Mouse (Mus musculus) CH12.LX (cell line): ENCODE results near the gene Bfsp2. TPM values are rescaled to one million over a fixed set of nuclear protein-coding genes. Genes with fewer than 3 reads are reported as not detected.

Experiments used
- DNase-seq: peaks from one replicate; pipeline ENCODE4 v3.0.0-alpha.2; 2013; ENCODE audit errors: extremely low read depth
- H3K27ac ChIP-seq: 2 replicates; pipeline ENCODE4 v1.5.1; 2012; ENCODE audit warnings: low read depth, mild to moderate bottlenecking, control low read depth, moderate library complexity; ENCODE audit not compliant: insufficient read depth
- H3K27me3 ChIP-seq: replicated peaks from 2 replicates; pipeline ENCODE3; 2012; ENCODE audit warnings: inconsistent platforms
- H3K36me3 ChIP-seq, 2 experiments: replicated peaks in 1 of 2; 2 replicates each; pipeline versions ENCODE3 to v1.6.1; 2012; ENCODE audit warnings: inconsistent platforms in 1 of 2, low read length in 1 of 2, mild to moderate bottlenecking in 1 of 2, mixed read lengths in 1 of 2, moderate library complexity in 1 of 2; ENCODE audit not compliant: control insufficient read depth in 1 of 2, insufficient read depth in 1 of 2
- H3K4me1 ChIP-seq, 2 experiments: 2 replicates each; pipeline ENCODE4 v1.6.1; 2012; ENCODE audit warnings: inconsistent platforms in 1 of 2, moderate library complexity in 1 of 2; ENCODE audit not compliant: insufficient read depth in 2 of 2, control insufficient read depth in 1 of 2
- H3K4me2 ChIP-seq: 2 replicates; pipeline ENCODE4 v1.6.1; 2012; ENCODE audit warnings: low read depth, mild to moderate bottlenecking, control low read depth; ENCODE audit not compliant: poor library complexity, insufficient read depth, severe bottlenecking
- H3K4me3 ChIP-seq, 3 experiments: fragments of 150-350 bp in 1 of 3; sonication (generic) in 1 of 3; replicated peaks in 1 of 3; 2 replicates each; pipeline versions ENCODE3 to v1.5.1; 2011 to 2012; ENCODE audit warnings: low read depth in 2 of 3, low read length in 2 of 3, mild to moderate bottlenecking in 2 of 3, moderate library complexity in 2 of 3, control low read depth in 1 of 3, improper control_type of control experiment in 1 of 3, inconsistent platforms in 1 of 3, mixed read lengths in 1 of 3; ENCODE audit not compliant: poor library complexity in 1 of 3
- H3K79me2 ChIP-seq: replicated peaks from 2 replicates; pipeline ENCODE4 v1.6.1; 2012; ENCODE audit warnings: mild to moderate bottlenecking, moderate library complexity; ENCODE audit not compliant: control insufficient read depth, poor library complexity, insufficient read depth, severe bottlenecking; ENCODE audit errors: extremely low read depth
- H3K9ac ChIP-seq: 2 replicates; pipeline ENCODE4 v1.6.1; 2012; ENCODE audit warnings: low read depth, mild to moderate bottlenecking, control low read depth, moderate library complexity; ENCODE audit not compliant: insufficient read depth
- H3K9me3 ChIP-seq: replicated peaks from 2 replicates; pipeline ENCODE3; 2012; ENCODE audit warnings: low read length, inconsistent platforms, mixed read lengths
- BHLHE40 ChIP-seq: IDR thresholded peaks from 2 replicates; pipeline ENCODE4 v1.6.1; 2011; ENCODE audit warnings: mild to moderate bottlenecking, low read depth, low read length, improper control_type of control experiment
- E2F4 ChIP-seq: IDR thresholded peaks from 2 replicates; pipeline ENCODE4 v1.6.1; 2011; ENCODE audit warnings: low read depth, low read length, improper control_type of control experiment; ENCODE audit not compliant: insufficient replicate concordance
- ELF1 ChIP-seq: IDR thresholded peaks from 2 replicates; pipeline ENCODE4 v1.6.1; 2014; ENCODE audit warnings: low read depth, mild to moderate bottlenecking, inconsistent platforms, low read length, improper control_type of control experiment
- EP300 ChIP-seq: IDR thresholded peaks from 2 replicates; pipeline ENCODE4 v1.6.1; 2011; ENCODE audit warnings: low read length, improper control_type of control experiment
- ETS1 ChIP-seq: conservative IDR thresholded peaks from 2 replicates; pipeline ENCODE4 v1.6.1; 2012; ENCODE audit warnings: low read depth, mild to moderate bottlenecking, inconsistent platforms, low read length, improper control_type of control experiment, moderate library complexity
- GABPA ChIP-seq: IDR thresholded peaks from 2 replicates; pipeline ENCODE4 v1.6.1; 2012; ENCODE audit warnings: low read depth, low read length, improper control_type of control experiment, inconsistent platforms; ENCODE audit not compliant: insufficient replicate concordance
- HCFC1 ChIP-seq: IDR thresholded peaks from 2 replicates; pipeline ENCODE4 v1.6.1; 2012; ENCODE audit warnings: low read depth, mild to moderate bottlenecking, inconsistent platforms, low read length, improper control_type of control experiment
- IRF4 ChIP-seq: IDR thresholded peaks from 2 replicates; pipeline ENCODE4 v1.6.1; 2014; ENCODE audit warnings: low read depth, mild to moderate bottlenecking, inconsistent platforms, low read length, improper control_type of control experiment
- JUN ChIP-seq: IDR thresholded peaks from 2 replicates; pipeline ENCODE4 v1.6.1; 2011; ENCODE audit warnings: low read depth, mild to moderate bottlenecking, low read length, improper control_type of control experiment, moderate library complexity; ENCODE audit not compliant: insufficient read depth
- KAT2A ChIP-seq: IDR thresholded peaks from 2 replicates; pipeline ENCODE4 v1.6.1; 2012; ENCODE audit warnings: low read length, improper control_type of control experiment, inconsistent platforms; ENCODE audit not compliant: insufficient replicate concordance
- MEF2A ChIP-seq: IDR thresholded peaks from 2 replicates; pipeline ENCODE4 v1.6.1; 2014; ENCODE audit warnings: low read depth, mild to moderate bottlenecking, inconsistent platforms, low read length, improper control_type of control experiment, borderline replicate concordance
- MXI1 ChIP-seq: IDR thresholded peaks from 2 replicates; pipeline ENCODE4 v1.6.1; 2011; ENCODE audit warnings: mild to moderate bottlenecking, low read depth, low read length, improper control_type of control experiment
- MYC ChIP-seq: IDR thresholded peaks from 2 replicates; pipeline ENCODE4 v1.6.1; 2011; ENCODE audit warnings: low read depth, mild to moderate bottlenecking, improper control_type of control experiment, low read length
- NELFE ChIP-seq: IDR thresholded peaks from 2 replicates; pipeline ENCODE4 v1.6.1; 2011; ENCODE audit warnings: low read depth, low read length, improper control_type of control experiment
- NRF1 ChIP-seq: IDR thresholded peaks from 2 replicates; pipeline ENCODE4 v1.6.1; 2014; ENCODE audit warnings: low read depth, mild to moderate bottlenecking, inconsistent platforms, low read length, improper control_type of control experiment, moderate library complexity
- PAX5 ChIP-seq: IDR thresholded peaks from 2 replicates; pipeline ENCODE4 v1.6.1; 2012; ENCODE audit warnings: low read length, inconsistent platforms, mixed read lengths
- POLR2AphosphoS2 ChIP-seq: IDR thresholded peaks from 2 replicates; pipeline ENCODE4 v1.6.1; 2011; ENCODE audit warnings: low read depth, low read length, improper control_type of control experiment
- RAD21 ChIP-seq: IDR thresholded peaks from 2 replicates; pipeline ENCODE4 v1.6.1; 2011; ENCODE audit warnings: low read depth, mild to moderate bottlenecking, low read length, improper control_type of control experiment, moderate library complexity
- SMC3 ChIP-seq: IDR thresholded peaks from 2 replicates; pipeline ENCODE4 v1.6.1; 2011; ENCODE audit warnings: low read depth, low read length, improper control_type of control experiment
- TCF12 ChIP-seq: IDR thresholded peaks from 2 replicates; pipeline ENCODE4 v1.6.1; 2014; ENCODE audit warnings: low read depth, mild to moderate bottlenecking, inconsistent platforms, low read length, improper control_type of control experiment
- UBTF ChIP-seq: IDR thresholded peaks from 2 replicates; pipeline ENCODE4 v1.6.1; 2012; ENCODE audit warnings: low read depth, mild to moderate bottlenecking, inconsistent platforms, low read length, improper control_type of control experiment, moderate library complexity
- ZC3H11A ChIP-seq: IDR thresholded peaks from 2 replicates; pipeline ENCODE4 v1.6.1; 2012; ENCODE audit warnings: low read depth, mild to moderate bottlenecking, inconsistent platforms, low read length, improper control_type of control experiment
- ZKSCAN1 ChIP-seq: IDR thresholded peaks from 2 replicates; pipeline ENCODE4 v1.6.1; 2012; ENCODE audit warnings: low read depth, inconsistent platforms, low read length, improper control_type of control experiment, borderline replicate concordance
- ZMIZ1 ChIP-seq: IDR thresholded peaks from 2 replicates; pipeline ENCODE4 v1.6.1; 2012; ENCODE audit warnings: low read depth, mild to moderate bottlenecking, inconsistent platforms, low read length, improper control_type of control experiment
- ZNF384 ChIP-seq: IDR thresholded peaks from 2 replicates; pipeline ENCODE4 v1.6.1; 2012; ENCODE audit warnings: low read depth, low read length, improper control_type of control experiment, inconsistent platforms
- dilution Hi-C: fragments of 300-500 bp; cut with MboI; formaldehyde crosslinking; loops from 2 replicates; pipeline ENCODE4 v1.14.3; 2020; ENCODE audit warnings: low sequenced_read_pairs; ENCODE audit not compliant: extremely low pct_unique_long_range_greater_than_20kb, extremely low pct_ligation_motif_present
- in situ Hi-C: fragments of 300-500 bp; cut with MboI; formaldehyde crosslinking; loops from 3 replicates; pipeline ENCODE4 v1.14.3; 2019; ENCODE audit warnings: low sequenced_read_pairs, low pct_ligation_motif_present, low pct_unique_long_range_greater_than_20kb, mixed read lengths
- polyA plus RNA-seq: library from polyadenylated mRNA; unstranded; fragments of >175 nt; gene quantifications from 2 replicates; pipeline ENCODE4 v1.2.1, GENCODE M21; 2012; ENCODE audit warnings: low read depth; ENCODE audit not compliant: insufficient read length
- total RNA-seq, 2 experiments: library from RNA; depleted of rRNA; stranded (reverse); fragments of 300-350 nt in 1 of 2; fragments of >200 nt in 1 of 2; gene quantifications; 2 replicates each; pipeline ENCODE4 v1.2.3; 2012 to 2014

Gene Bfsp2
- total and polyA plus RNA-seq, 3 experiments, result 0.64 to 4.8 (median 3.4) TPM

- Histone ChIP-seq H3K4me1 (peaks cover 0 to 21% of the 10 kb centered on the region in 2 experiments; a peak in 2 of 4 replicates), H3K36me3 (peaks cover 0 to 13% of the 10 kb centered on the region in 2 experiments)
- no peak for TF ChIP-seq RAD21
Observed at GRCm38 (mm10) chr9:103440597-103440996, 39.6 kb downstream of the Bfsp2 start.

DNA sequence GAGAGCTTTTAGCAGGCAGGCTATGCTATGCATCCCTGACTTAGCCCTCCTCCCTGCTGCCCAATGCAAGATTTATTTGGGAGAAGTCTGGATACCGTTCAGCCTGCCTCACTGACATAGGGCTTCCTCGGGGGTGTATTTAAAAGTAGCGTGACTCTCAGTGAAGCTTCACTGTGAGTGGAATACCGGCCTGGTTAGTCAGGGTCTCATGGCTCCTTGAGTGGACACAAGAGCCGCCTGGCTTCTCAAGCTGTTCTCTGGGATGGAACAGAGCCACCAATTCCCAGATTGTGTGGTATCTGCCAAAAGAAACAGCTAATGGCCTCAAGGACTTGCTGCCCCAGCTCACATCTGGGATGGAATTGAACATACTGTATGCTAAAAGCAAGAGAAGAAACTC, 43.1 kb downstream of the Bfsp2 start:
- no peak for DNase-seq
- Histone ChIP-seq H3K4me3 (no peak overlapping the region), H3K4me2 (no peak overlapping the region), H3K9ac (no peak overlapping the region), H3K4me1 (peaks cover 3 to 31% of the 10 kb centered on the region in 2 experiments; a peak in 3 of 4 replicates), H3K79me2 (no peaks in the 10 kb centered on the region), H3K36me3 (peaks cover 0 to 17% of the 10 kb centered on the region in 2 experiments), H3K9me3 (no peaks in the 10 kb centered on the region), H3K27ac (no peak overlapping the region), H3K27me3 (no peaks in the 10 kb centered on the region)
- dilution Hi-C loops (no loop called here), in situ Hi-C loops (no loop called here)
- TF ChIP-seq KAT2A (no peak), ZMIZ1 (no peak), TCF12 (no peak), IRF4 (no peak), JUN (no peak), POLR2AphosphoS2 (no peak), SMC3 (no peak), NRF1 (no peak), MYC (no peak), E2F4 (no peak), MEF2A (no peak), PAX5 (no peak)

More at GRCm38 (mm10) chr9:103440597-103440996, 39.6 kb downstream of the Bfsp2 start:
- Histone ChIP-seq H3K4me2 (no peak overlapping the region), H3K9me3 (peaks cover 7% of the 10 kb centered on the region), H3K9ac (no peak overlapping the region), H3K27ac (no peak overlapping the region), H3K4me3 (no peak overlapping the region), H3K27me3 (no peaks in the 10 kb centered on the region), H3K79me2 (no peaks in the 10 kb centered on the region)
- no peak for DNase-seq
- dilution Hi-C loops, result no loop called here
- in situ Hi-C loops, result no loop called here

- peak; percentile 75 for DNase-seq
- H3K27me3 ChIP-seq, result no peaks in the 10 kb centered on the region
- no peak for TF ChIP-seq IRF4
- peak; percentile 66; the same call in 1 of the 2 replicates for TF ChIP-seq MYC
- TF ChIP-seq BHLHE40, result peak; percentile 74
- TF ChIP-seq UBTF, result no peak
- TF ChIP-seq HCFC1, result no peak
- no peak for TF ChIP-seq NRF1
- TF ChIP-seq MEF2A, result peak; percentile 79
- no peak for TF ChIP-seq ZKSCAN1
- no peak for TF ChIP-seq ELF1
- TF ChIP-seq ZMIZ1, result no peak
- no peak for TF ChIP-seq PAX5
- peak; percentile 64; the same call in 1 of the 2 replicates for TF ChIP-seq NELFE
- no peak for TF ChIP-seq EP300
- TF ChIP-seq ZNF384, result no peak
- TF ChIP-seq ETS1, result no peak; the same call in 1 of the 2 replicates
- TF ChIP-seq GABPA, result no peak
- TF ChIP-seq ZC3H11A, result no peak
- TF ChIP-seq MXI1, result peak; percentile 68; the same call in 1 of the 2 replicates
Observed at GRCm38 (mm10) chr9:103434116-103434515, 46.1 kb downstream of the Bfsp2 start.

More at GRCm38 (mm10) chr9:103434116-103434515, 46.1 kb downstream of the Bfsp2 start:
- Histone ChIP-seq H3K4me1 (peaks cover 12 to 50% of the 10 kb centered on the region in 2 experiments), H3K36me3 (peaks cover 0 to 24% of the 10 kb centered on the region in 2 experiments), H3K27ac (no peak overlapping the region), H3K9me3 (no peaks in the 10 kb centered on the region), H3K4me2 (no peak overlapping the region), H3K4me3 (no peak overlapping the region), H3K9ac (no peak overlapping the region), H3K79me2 (no peaks in the 10 kb centered on the region)
- dilution Hi-C loops (no loop called here), in situ Hi-C loops (no loop called here)
